Mouse (Mus musculus) kidney, adult 18-20 months (tissue): Measurements from ENCODE around the gene Setd7.

Experiments
- DNase-seq: peaks from one replicate; pipeline ENCODE4 v3.0.0; 2021

Setd7 gene

DNA sequence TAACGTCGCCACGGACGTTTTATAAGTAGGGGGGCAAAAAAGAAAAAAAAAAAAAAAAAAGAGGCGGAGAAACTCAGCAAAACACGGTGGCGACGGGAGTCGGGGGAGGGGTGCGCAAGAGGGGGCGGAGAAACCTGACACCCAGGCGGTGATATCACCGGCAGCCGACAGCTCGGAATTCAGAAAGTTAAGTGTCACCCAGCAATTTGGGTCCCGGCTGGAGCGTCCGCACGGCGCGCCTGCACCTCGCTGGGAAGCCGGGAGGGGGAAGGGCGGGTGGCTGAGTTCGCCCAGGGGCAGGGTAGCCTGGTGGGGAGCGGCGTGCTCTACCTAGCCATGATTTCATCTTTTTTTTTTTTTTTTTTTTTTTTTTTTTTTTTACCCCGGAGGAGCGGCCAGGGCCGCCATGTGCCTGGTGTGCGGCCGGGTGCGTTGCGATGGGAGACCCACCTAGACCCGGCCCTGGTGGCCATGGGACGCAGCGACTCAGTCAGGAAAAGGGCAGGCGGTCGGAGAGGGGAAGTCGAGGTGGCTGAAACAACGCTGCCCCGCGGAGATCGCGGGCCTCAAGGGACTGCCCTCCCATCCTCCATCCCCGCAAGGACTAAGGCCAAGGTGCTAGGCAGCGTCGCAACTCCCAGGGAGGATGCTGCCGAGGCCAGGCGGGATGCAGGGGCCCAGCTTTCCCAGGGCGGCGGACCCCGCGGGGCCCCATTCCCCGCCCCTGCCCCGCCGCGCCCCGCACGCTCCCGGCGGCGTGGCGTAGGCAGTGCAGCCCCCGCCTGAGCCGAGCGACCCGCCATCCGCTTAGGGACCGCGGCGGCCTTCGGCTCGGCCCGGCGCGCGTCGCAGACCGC, 857 bp downstream of the Setd7 start:
- DNase-seq = peak; percentile 77

DNA sequence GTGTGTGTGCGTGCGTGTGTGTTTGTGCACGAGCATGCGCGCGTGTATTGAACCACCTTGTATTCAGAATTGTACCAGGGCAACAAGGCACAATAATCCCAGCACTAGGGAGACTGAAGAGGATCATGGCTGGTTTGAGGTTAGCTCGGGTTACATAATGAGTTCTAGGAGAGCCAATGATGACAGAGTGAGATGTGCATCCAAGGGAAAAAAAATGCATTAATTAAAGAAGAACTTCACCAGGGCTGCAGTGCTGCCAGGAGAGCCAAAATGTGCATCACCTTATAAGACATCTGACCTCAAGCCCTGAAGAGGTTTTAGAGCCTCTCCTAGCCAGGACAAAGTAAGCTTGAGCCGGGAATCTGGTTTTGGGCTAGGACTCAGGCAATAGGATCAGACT, 5.1 kb downstream of the Setd7 start:
- DNase-seq = no peak

DNA sequence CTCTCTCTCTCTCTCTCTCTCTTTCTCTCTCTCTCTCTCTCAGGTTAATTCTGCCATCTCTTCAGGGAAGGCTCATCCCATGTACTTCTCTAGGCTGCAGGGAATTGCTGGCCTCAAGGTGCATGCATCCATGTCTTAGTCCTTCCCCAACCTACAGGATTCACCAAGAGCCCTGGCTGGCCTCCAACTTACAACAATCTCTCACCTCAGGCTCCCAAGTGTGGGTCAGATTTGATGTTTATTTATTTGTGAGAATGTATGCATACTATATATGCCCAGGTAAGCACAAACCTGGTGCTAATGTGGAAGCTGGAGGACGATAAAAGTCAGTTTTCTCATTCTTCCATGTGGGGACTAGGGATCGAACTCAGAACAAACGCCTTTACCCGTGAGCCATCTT, 5.8 kb downstream of the Setd7 start:
- no peak for DNase-seq

GRCm38 (mm10) chr3:51554067-51554466, 6.6 kb downstream of the Setd7 start:
- no peak for DNase-seq

GRCm38 (mm10) chr3:51553497-51553875, 7.2 kb downstream of the Setd7 start:
- peak; percentile 23 for DNase-seq

DNA sequence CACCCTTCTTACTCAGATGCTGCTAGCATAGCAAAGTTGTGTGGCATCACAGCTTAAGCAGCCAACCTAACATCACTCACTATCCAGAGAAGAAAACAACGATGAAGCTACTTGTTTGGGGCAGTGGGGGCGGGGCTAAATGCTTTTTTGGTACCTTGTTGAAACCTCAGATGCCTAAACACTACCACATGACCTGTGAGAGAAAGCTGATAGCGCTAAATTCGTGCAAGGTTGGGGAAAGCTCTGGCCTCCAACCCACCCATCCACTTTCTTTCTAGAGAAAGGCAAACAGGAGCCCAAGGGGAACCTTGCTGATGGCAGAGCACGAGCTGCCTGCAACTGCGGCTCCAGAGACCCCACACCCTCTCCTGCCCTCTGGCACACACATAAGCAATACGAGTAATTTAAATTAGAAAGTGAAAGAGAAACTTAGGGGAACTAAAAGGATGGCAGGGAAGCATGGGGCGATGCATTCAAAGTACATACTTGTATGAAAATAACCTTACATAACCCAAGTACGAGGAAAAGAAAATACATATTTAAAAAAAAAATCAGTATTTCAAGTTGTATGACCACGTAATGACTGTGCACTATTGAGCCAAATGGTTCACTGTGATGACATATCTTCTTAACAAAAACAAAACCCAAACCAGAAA, 7.7 kb downstream of the Setd7 start:
- DNase-seq = peak; percentile 12

GRCm38 (mm10) chr3:51552197-51552596, 8.5 kb downstream of the Setd7 start:
- no peak for DNase-seq

GRCm38 (mm10) chr3:51548987-51549579, 11.6 kb downstream of the Setd7 start:
- no peak for DNase-seq

DNA sequence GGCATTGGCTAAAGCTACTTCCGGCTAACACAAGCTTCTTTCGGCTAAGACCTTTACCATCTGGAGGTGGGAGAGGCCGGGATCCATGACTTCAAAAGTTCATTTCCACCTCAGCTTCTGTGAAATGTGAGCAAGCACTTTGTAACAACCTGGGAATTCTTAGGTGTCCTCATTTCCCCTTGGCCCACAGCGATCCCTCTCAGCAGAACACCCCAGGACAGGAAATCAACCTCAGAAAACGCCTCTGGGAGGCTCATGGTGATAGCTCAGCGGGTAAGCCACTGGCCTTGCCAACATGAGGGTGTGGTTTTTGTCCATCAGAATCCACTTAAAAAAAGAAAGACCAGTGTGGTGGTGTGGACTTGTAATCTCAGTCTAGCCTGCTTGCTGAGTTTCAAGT, 13.1 kb downstream of the Setd7 start:
- DNase-seq = no peak

DNA sequence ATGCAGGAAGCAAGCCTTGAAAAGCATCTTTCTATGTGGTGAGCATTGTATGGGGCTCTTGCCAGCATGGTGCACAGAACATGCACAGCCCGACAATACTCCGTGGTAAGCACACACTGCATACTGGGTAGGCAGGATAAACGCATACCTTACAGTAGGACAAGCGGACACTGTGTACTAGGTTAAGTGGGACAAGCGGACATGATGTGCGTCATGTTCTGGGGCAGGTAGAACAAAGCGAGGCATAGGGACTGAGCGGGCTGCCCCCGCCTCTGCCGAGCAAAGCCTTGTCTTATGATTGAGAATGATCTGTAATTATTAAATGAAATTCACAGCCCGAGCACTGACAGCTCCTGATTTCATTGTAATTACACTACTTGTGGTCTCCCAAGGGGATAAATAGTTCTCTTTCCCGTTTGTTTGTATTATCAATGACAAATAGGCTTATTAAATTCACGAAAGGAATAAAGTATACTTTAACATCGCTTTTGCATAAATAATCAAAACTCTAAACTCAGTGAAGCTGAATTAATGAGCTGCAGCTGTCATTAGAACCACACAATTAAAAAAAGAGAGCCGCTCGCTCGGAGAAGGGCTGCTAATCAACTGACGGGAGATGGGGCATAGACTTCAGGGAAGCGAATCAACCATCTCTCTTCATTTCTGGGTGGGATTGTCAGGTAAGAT, 16.1 kb downstream of the Setd7 start:
- no peak for DNase-seq

DNA sequence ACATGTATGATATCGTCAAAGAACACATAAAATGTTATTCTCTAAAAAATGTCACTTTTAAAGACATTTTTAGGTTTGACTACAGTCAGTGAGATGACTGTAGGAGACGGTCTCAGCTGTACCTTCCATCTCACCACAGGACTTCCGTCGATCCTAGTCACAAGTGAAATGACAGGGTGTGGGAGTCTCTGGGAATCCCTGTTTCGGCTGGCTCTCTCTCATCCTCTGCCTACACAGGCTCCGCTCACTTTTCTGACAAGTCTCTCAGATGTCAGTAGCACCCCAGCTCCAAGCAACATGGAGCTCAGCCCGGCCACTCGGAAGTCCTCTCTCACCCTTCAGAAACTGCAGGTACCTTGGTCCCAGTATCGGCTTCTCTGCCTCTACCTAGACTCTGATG, 20.0 kb downstream of the Setd7 start:
- DNase-seq = no peak

DNA sequence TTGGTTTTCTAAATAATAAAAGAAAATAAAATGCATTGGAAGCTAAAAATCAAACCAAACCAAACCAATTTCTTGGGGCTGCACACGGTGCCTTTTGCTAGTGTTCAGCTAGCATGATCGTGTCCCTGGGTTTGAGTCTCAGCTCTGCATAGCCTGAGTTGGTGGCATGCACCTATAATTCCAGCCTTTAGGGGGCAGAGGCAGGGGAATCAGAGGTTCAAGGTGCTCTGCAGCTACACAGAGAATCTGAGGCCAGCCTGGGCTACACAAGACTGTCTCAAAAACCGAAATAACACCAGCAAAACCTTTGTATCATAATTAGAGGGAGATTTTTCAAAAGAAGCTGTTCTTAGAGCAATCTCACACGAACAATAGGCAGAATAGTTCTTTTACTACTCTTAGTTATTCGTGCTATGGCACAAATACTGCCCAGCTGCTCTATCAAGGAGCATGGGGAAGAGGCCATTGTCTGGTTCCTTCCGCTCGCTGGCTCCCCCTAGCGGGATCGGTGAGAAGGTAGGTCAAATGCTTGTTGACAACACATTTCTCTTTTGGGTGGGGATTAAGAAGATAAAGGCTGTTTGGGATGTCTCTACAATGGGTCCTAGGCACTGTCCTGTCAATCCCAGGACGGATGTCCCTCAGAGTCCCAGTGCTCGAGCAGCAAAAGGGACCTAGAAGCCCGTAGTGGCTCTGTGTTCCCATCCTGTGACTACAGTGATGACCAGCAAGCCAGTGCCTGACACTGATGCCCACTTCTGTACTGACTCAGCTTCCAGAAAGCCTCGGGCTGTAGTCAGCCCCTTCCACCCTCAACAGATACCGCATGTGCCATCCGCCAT, 20.9 kb downstream of the Setd7 start:
- DNase-seq = peak; percentile 75

- DNase-seq = no peak
Measured at GRCm38 (mm10) chr3:51534013-51534412, 26.7 kb downstream of the Setd7 start.

- DNase-seq = no peak
Measured at GRCm38 (mm10) chr3:51533573-51533972, 27.1 kb downstream of the Setd7 start.

DNA sequence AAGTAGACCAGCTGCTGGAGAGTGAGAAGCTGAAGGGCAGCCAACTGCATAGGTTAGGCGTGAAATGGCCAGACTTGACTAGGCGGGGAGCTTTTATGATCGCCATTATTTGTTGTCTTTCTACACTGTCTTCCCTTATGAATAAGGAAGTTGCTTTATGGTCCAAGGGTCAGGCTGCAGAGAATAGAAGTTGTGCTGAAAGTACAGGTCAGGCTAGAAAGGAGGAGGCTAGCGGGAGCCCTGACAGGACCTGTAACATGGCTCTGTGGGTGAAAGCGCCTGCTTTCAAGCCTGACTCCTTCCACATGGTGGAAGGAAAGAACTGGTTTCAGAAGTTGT, 28.4 kb downstream of the Setd7 start:
- no peak for DNase-seq

DNA sequence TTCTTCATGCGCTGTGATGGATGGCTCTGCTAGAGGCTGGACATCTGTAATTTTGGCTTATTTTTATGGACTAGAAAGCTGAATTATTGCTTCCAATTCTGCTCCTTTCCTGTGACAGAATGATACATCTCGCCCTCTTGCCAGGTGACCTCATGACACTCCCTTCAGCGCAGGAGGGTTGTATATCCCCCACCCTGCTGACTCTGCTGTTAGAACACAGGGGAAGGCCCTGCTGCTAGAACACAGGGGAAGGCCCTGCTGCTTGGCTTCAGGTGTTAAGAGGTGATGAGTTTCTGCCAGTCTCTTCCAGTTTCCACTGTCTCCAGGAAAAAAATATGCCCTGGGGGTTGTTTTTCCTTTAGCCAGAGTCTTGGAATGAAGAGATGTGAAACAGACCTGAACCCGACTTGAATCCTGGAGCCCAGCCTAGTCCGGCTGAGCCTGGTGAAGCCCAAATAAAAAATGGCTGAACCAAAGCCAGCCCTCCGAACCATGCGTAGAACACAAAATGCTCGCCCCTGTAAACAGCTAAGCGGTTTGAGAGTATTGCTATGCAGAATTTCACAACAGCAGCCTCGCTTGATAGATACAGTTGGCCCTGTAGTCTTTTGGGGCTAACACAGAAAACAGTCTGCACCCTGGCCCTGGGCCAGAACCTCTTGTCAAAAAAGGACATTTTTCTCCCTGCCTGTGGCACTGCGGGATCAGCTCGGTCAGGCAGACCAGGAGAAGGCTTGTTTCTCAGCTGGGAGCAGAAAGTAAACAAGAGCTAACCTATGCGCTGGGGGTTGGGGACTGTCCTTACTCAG, 29.0 kb downstream of the Setd7 start:
- peak; percentile 63 for DNase-seq

- DNase-seq = no peak
Measured at GRCm38 (mm10) chr3:51526891-51527290, 33.8 kb downstream of the Setd7 start.

DNA sequence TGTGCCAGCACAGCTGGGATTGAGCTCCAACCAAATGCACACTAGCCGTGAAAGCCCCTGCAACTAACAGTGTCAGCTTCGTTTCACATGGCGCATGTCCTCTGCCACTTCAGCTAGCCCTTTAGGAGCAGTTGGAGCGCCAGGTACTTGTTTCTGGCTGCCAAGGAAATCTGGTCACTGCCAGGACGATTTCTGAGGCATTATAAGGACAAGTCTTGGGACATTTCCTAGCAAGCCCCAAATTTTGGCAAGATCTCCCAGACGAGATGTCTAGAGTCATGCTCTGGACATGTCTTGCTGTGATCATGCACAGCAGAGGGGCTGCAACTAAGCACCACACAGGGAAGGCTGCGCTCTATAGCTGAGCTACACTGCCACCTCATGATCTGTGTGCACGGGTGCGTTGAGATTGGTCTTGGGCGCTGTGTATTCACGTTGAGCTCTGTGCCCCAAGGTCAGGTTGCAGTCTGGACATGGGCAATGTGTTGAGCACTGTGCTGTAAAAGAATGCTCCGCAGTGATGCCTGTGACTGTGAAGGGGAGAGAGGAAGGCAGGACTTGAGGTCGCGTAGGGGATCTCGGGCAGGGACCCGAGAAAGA, 35.4 kb downstream of the Setd7 start:
- DNase-seq = no peak

- no peak for DNase-seq
Measured at GRCm38 (mm10) chr3:51521262-51521661, 39.4 kb downstream of the Setd7 start.

DNA sequence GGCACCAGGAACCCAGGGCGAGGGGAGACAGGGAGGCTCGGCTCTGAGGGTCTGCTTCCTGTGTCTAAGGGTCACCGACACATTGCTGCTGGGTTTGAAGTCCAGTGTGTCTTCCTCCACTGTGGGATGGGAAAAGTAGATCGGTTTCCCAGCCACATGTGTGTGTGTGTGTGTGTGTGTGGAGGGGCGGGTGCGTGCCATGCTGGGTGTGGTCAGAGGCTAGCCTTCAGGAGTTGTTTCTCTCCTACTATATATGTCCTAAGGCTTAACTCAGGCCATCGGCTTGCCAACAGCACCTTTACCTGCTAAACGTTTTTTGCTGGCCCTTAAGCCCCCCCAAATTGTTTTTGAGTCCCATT, 41.9 kb downstream of the Setd7 start:
- DNase-seq = no peak
